Mouse (Mus musculus): ENCODE measurements around the gene Wbp1l.

DNA sequence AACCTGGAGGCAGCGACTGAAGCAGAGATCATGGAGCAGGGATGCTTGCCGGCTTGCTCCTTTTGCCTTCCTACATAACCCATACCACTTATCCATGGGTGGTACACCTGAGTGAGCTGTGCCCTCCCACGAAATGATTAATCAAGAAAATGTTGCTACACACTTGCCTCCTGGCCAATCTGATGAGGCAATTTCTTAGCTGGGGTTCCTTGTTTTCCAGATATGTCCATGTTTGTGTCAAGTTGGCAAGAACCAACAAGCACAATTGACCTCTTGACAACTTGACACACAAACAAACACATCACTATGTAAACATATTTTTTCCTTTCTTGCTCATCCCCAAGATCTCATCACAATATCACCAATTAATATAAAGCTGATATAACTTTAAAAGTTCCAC, 76.8 kb downstream of the Wbp1l start:
- TF ChIP-seq CTCF (IDR thresholded peaks at IDR 0.05; ENCODE audit: borderline replicate concordance, extremely low read depth, insufficient read depth, insufficient read length) (no peak), POLR2A (IDR thresholded peaks at IDR 0.05; ENCODE audit: borderline replicate concordance, extremely low read depth, insufficient read depth, insufficient read length, poor library complexity, severe bottlenecking) (no peak)
